Mouse (Mus musculus) urinary bladder, postnatal 14 days (tissue): ENCODE data around the gene Fndc5.
A peak's percentile ranks its signal among the peaks of the same experiment; 100 is the strongest.

Source experiments
- DNase-seq: peaks from one replicate; pipeline ENCODE4 v3.0.0; 2021; ENCODE audit warnings: low spot score

The Fndc5 gene

GRCm38 (mm10) chr4:129124652-129125146, 12.1 kb upstream of the Fndc5 start:
- DNase-seq, result no peak

DNA sequence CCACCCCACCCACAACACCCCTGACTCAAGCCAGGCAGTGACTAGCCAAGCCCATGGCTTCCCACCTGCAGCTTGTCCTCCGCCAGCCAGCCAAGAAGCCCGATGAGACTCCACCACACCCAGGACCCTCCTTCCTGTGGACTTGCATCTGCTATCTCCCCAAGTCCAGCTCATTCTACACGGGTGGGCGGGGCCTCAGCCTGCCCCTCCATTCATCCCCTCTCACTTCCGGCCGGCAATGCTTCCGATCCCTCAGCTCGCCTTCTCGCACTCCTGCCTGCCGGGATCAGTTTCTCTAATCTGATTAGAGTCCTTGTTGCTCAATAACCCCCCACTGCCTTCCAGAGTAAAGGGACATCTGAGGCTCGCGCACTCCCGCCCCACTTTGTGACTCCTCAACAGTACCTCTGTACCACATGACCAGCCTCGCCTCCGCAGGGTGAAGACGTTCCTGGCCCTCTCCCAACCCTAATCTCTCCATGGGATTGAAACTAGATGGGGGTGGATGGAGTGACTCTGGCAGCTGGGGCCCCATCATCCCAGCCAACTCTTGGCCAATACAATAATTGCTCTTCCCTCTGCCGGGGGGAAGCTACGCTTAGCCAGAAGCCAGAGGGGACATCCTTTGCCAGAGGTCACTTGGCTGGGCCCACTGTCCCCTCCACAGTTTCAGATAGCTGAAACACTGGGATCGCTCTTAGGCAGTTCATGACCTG, 10.9 kb upstream of the Fndc5 start:
- DNase-seq, result no peak

- no peak for DNase-seq
These were observed 8.0 kb upstream of the Fndc5 start for GRCm38 (mm10) chr4:129128582-129129338.

GRCm38 (mm10) chr4:129129387-129129786, 7.4 kb upstream of the Fndc5 start:
- no peak for DNase-seq

DNA sequence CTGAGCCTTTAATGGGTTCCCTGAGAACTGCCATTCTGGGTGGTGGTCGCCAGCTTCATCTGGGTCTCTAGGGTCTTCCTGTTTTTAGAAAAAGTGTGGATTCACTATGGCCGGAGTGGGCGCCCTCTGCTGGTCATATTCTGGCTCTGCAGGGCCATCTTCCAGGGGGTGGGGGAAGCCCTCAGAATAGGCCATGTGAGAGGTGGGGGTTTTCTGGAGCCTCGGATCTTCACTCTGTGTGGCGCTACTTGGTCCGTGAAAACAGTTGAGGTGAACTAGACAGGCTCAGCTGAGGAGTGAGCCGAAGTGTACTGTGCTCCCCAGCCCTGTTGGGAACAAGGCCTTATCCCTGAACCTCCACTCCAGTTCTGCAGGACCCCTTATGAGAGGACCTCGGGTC, 6.7 kb upstream of the Fndc5 start:
- peak; percentile 33 for DNase-seq

DNA sequence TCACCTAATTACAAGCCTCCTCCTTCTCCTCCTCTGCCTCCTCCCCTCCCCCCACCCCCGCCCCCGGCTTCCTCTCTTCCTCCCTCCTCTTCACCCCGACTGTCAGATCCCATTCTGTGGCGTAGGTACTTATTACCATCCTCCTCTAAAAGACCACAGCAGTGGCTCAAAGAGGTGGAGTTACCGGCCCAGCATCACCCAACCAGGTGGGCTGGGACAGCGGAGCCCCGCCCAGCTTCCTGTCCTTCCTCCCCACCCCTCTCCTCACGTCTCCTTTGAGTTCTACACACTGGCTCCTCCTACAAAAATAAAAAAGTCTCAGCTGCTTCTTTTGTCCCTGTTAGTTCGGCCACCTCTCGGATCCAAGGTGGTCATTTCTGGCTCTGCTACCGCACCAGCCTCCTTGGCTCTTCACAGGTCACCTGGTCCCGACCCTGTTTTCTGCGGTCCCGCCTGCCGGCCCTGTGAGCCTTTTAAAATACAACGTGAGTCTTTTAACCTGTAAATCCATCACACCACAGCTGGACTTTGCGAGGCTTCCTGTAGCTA, 6.0 kb upstream of the Fndc5 start:
- peak; percentile 45 for DNase-seq

- DNase-seq, result peak; percentile 79
These were observed 1.8 kb upstream of the Fndc5 start for GRCm38 (mm10) chr4:129134799-129135585.

GRCm38 (mm10) chr4:129135637-129136036, 1.2 kb upstream of the Fndc5 start:
- DNase-seq, result no peak

GRCm38 (mm10) chr4:129136189-129136578, 615 bp upstream of the Fndc5 start:
- DNase-seq, result no peak

DNA sequence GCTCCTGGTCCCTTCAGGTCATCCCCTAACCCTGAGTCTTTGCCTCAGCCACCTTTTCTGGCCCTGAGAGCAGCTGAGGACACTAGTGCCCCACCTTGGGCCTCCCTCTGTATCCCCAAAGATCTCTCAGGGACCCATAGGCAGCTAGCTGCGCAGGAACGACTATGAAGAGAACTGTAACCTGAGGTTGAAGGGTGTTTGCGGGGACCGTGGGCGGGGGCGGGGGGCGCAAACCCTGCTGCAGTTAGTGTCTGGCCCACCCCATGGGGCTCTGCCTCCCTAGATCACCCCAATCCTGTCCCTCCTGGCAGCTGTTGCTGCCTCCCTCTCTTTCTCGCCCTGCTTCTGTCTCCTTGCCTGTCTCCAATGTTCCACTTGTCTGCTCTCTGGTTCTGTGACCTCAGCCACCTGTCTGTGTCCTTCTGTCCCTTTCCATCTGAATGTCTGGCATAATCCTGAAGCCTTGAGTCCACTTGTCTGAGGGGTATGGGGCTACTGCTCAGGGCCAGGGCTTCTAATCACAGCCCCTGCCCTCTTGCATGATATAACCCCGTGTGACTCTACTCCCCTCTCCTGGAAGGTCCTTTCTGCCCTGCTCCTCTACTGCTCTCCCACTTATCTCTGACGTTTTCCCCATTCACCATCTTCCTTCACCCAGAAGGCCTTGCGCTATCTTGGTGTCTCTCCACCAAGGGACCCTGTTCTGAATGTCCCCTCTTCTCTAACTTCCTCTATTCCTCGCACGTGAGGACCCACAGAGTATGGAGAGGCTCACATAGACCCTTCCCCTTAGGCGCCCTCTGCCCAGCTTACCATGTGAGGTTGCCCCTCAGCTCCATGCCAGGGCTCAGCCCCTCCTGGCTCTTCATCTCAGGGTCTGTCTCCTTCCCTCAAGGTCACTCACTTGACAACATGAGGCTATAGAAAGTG, 858 bp downstream of the Fndc5 start:
- no peak for DNase-seq

DNA sequence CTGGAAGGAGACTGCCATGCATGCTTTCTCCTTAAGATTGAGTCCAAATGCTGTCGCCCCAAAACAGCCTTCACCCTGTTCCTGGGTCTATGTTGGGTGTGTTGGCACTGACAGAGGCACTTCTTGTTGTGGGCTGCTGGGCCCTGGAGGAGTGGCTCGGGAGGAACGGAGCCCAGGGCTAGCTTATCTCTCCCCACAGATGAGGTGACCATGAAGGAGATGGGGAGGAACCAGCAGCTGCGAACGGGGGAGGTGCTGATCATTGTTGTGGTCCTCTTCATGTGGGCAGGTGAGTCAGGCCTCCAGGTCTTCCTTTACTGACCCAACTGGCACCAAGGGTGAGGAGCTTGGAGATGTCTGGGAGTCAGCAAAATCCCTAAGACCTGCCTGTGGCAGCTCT, 2.8 kb downstream of the Fndc5 start:
- no peak for DNase-seq

DNA sequence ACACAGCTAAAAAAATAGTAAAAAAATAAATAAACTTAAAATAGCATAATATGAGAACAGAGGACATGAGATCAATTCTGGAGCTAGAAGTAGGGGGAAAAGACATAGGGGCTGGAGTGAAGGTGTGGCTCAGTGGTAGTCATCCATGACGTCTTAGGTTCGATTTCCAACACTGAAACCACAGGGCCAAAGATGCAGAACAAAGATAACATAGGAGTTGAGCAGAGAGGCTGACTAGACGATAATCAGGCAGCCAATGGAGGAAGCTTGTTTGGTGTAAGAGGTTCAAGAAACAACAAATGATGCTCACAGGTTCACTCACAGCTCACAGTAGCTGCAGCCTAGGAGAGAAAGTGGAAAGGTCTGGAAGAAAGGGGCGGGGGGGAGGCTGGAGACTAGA, 4.0 kb downstream of the Fndc5 start:
- no peak for DNase-seq

DNA sequence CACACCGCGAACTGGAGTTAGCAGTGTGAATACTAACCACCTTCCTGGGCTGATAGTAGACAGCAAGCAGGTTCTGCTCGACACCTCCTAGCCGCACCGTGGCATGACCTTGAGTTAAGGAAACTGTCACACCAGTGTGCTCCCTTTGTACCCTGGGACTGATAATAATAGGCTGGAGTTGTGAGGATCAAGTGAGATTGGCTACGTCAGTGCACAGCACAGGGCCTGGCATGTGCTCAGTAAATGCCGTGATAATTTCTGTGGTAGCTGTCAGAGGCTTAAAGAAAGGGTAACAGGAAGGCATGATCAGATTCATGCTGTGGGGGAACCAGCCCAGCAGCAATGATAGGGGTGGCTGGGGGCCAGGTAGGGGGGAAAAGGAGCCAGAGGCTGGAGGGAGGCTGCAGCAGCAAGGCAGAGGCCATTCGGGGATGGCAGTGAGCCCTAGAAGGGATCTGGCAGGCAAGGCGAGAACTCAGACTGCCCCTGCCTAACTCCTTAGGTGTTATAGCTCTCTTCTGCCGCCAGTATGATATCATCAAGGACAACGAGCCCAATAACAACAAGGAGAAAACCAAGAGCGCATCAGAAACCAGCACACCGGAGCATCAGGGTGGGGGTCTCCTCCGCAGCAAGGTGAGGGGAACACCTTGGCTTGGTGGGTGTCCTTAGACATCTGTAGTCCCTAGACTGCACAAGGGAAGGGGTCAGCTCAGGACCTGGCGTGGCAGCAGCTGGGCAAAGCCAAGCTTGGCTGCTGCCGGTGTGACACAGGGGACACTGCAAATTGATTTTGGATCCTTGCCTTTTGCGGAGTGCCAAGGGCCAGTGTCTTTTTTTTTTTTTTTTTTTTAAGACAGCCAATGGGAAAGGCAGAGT, 5.0 kb downstream of the Fndc5 start:
- DNase-seq, result no peak

DNA sequence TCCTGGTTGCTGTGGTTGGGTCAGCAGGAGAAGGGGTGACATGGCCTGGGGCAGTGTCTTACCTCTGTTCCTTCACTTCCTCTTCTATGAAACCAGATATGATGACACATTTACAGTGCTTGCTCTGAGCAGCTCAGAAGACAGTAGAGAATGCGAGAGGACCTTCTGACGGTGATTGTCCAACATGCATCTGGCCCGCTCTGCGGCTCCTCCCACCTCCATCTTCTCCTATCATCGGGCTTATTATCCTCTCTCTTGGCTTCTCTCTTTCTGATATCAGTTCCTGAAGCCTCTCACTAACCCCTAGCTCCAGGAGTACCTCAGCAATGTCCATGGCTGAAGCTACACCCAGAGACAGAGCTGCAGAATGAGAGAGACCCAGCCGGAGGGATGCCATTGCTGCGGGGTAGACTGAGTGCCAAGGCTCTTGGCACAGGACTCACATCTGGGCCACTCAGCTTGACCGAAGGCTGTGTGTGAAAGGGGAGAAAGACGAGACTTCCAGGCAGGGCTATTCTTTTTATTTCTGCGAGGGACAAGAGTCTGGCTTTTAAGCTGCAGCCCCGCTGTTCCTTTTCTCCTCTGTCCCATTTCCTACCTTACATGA, 5.7 kb downstream of the Fndc5 start:
- no peak for DNase-seq

- DNase-seq, result no peak
These were observed 6.7 kb downstream of the Fndc5 start for GRCm38 (mm10) chr4:129143509-129143908.

DNA sequence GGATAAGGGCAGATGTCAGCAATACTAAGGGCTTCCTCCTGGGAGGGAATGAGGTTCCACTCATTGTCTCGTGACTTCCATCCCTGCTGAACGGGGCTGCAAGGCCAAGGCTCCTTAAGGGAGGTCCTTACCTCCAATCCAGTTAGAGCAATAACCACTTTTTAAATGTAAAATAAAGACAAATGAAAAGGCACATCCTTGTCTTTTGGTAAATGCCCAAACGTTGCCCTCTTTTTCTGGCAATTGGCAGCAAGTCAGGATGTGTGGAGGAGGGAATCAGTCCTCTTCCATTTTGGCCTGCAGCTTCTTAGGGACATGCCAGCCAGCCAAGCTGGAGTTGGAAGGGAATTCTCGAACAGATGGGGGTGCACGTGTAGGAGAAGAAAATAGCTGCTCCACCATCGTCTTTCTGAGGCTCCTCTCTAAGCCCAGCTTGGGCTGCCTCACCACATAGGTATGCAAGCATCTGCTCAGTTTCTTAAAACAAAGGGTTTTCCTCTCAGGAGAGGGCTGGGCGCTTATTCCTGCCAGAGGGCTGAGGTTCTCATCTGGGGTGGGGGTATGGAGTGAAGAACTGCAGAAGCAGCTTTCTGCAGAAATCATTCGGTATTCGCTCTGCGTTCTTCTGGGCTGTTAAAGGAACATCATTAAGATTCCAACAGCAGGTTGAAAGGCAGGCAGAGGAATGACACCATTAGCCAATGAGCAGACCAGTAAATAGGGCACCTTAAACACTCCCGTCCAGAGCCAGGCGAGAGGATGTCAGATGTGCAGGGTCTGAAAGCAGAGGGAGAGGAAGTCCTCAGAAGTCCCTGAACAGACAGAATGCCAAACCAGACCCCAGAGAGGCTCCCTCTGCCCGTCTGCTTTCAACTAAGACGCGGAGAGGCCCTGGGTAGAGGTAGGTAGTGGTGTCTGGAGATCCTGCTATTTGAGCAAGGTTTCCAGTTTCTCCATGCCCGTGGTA, 7.9 kb downstream of the Fndc5 start:
- no peak for DNase-seq

GRCm38 (mm10) chr4:129145411-129145810, 8.6 kb downstream of the Fndc5 start:
- DNase-seq, result no peak

DNA sequence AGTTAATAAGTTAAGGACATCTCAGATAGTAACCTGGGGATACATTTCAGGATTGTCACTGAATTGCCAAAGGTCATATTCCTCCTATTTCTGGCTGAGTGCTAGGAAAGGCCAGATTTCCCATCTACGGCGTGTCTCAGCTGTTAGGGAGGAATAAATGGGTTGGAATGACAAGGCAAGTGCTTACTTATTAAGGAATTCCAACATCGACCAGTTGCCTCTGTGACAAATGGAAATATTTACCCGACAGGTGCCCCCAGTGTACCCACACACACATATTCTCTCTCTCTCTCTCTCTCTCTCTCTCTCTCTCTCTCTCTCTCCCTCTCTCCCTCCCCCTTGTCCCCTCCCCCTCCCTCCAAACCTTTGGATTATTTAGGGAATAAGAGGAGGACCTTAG, 9.1 kb downstream of the Fndc5 start:
- DNase-seq, result no peak

- DNase-seq, result no peak
These were observed 9.6 kb downstream of the Fndc5 start for GRCm38 (mm10) chr4:129146392-129146791.
